Mouse (Mus musculus) stomach, embryonic 14.5 days (tissue): Measurements from ENCODE around the gene Harbi1. TPM values are rescaled to one million over a fixed set of nuclear protein-coding genes. Genes with fewer than 3 reads are reported as not detected.

ENCODE experiments used
- ATAC-seq: fragments of 200-750 bp; cut with Nextera tagmentation; 2 replicates; pipeline ENCODE4 v1.8.0; 2017; ENCODE audit warnings: low read depth, moderate TSS enrichment; ENCODE audit not compliant: insufficient number of reproducible peaks, insufficient read depth, low FRiP score
- H3K27ac ChIP-seq: fragments of 300-500 bp; sonication (generic); 2 replicates; pipeline ENCODE4 v1.5.1; 2014; ENCODE audit warnings: mild to moderate bottlenecking, low read length, moderate library complexity, mixed read lengths
- H3K27me3 ChIP-seq: fragments of 300-500 bp; sonication (generic); 2 replicates; pipeline ENCODE4 v1.6.1; 2014; ENCODE audit warnings: low read length, control low read depth, mixed read lengths; ENCODE audit not compliant: control insufficient read depth, insufficient read depth
- H3K36me3 ChIP-seq: fragments of 300-500 bp; sonication (generic); 2 replicates; pipeline ENCODE4 v1.6.1; 2014; ENCODE audit warnings: mild to moderate bottlenecking, control low read depth, low read length, moderate library complexity, mixed read lengths; ENCODE audit not compliant: control insufficient read depth, insufficient read depth
- H3K4me1 ChIP-seq: fragments of 300-500 bp; sonication (generic); 2 replicates; pipeline ENCODE4 v1.6.1; 2014; ENCODE audit warnings: low read length, control low read depth, mixed read lengths; ENCODE audit not compliant: control insufficient read depth, insufficient read depth
- H3K4me2 ChIP-seq: fragments of 300-500 bp; sonication (generic); replicated peaks from 2 replicates; pipeline ENCODE4 v1.6.1; 2014; ENCODE audit warnings: low read depth, low read length, control low read depth
- H3K4me3 ChIP-seq: fragments of 300-500 bp; sonication (generic); 2 replicates; pipeline ENCODE4 v1.5.1; 2014; ENCODE audit warnings: low read depth, low read length, control low read depth
- H3K9ac ChIP-seq: fragments of 300-500 bp; sonication (generic); replicated peaks from 2 replicates; pipeline ENCODE4 v1.6.1; 2014; ENCODE audit warnings: low read depth, mild to moderate bottlenecking, control low read depth, low read length, moderate library complexity, mixed read lengths
- H3K9me3 ChIP-seq: fragments of 300-500 bp; sonication (generic); 2 replicates; pipeline ENCODE4 v1.6.1; 2016; ENCODE audit warnings: low read depth, low read length, control low read depth; ENCODE audit not compliant: control insufficient read depth
- WGBS: fragments of 180-500 bp; shearing (Covaris S2); extraction: QIAGEN DNeasy Blood & Tissue Kit; methylation state at CpG from one replicate; pipeline ENCODE4 v1.1.7; 2014; 5-methylcytosine and 5-hydroxymethylcytosine counted together
- polyA plus RNA-seq: library from polyadenylated mRNA; unstranded; fragments of >200 nt; fragmentation: Nextera tagmentation; extraction: Ambion mirVana; gene quantifications from 2 replicates; pipeline ENCODE4 v1.2.1, GENCODE M21; 2014

Harbi1 gene
- polyA plus RNA-seq, 1 experiment from 2014 or later, result 18.2 TPM

DNA sequence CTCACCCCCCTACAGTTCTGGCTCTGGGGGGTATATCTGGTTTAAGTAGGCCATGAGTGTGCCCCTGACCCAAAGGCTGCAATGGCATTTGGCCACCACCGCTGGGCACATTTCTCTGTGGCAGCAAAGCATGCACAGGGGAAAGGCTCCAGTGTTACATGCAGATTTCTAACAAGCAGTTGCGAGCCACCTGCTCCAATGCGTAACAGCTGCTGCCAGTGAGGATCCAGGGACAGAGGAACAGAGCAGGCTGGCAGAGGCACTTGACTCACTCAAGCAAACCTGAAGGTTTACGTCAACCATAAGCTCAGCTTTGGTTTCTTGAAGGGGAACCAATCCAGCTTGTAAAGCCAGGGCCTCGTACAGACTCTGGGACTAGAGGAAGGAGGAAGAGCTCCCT is 35.8 kb upstream of the Harbi1 start:
- Histone ChIP-seq H3K9me3 (no peaks in the 10 kb centered on the region), H3K36me3 (peaks cover 45% of the 10 kb centered on the region), H3K9ac (no peak overlapping the region), H3K4me1 (no peaks in the 10 kb centered on the region), H3K4me2 (no peak overlapping the region), H3K4me3 (no peak overlapping the region), H3K27ac (no peak overlapping the region), H3K27me3 (no peaks in the 10 kb centered on the region)
- whole genome bisulfite sequencing, result 86% methylated on average over 5 of the region's 5 CpGs
- ATAC-seq, result no peak

DNA sequence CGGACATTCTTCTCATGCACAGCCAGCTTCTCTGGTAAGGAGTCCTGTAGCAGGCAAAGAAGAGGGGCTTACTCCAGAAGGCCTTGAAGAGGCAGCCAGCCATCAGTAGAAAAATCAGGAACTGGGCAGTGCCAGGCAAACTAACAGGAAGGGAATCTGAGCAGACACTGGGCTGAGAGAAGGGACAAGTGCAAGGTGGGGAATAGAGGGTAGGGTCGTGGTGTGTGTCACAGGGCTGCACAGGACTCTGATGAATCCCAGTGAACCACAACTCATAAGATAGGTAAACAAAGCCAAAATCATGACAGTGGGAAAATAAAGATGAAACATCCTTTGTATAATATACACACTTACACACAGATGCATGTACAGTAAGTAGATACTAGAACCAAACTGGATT is 34.2 kb upstream of the Harbi1 start:
- WGBS, result 70% methylated on average over 2 of the region's 2 CpGs
- Histone ChIP-seq H3K9me3 (no peaks in the 10 kb centered on the region), H3K4me2 (no peak overlapping the region), H3K4me1 (no peaks in the 10 kb centered on the region), H3K36me3 (peaks cover 34% of the 10 kb centered on the region), H3K9ac (no peak overlapping the region), H3K27me3 (no peaks in the 10 kb centered on the region), H3K27ac (no peak overlapping the region), H3K4me3 (no peak overlapping the region)
- no peak for ATAC-seq

DNA sequence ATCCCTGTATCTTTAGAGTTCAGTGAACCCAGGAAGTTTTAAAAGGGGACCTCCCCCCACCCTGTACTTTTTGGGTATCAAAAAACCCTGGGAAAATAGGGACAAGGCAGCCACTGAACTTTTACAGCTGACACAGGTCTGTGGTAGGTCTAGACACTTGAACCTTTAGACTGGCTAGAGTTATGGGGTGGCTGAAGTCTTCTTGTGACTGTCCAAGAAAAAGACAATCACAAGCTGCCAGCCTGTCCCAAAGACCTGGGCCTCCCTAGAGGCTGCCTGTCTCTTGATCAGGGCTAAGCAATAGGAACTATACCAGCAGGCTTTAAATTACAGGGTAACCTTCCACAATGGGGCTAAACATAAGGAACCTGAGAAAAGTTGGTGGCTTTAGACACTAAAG is 33.7 kb upstream of the Harbi1 start:
- H3K36me3 ChIP-seq, result peaks cover 37% of the 10 kb centered on the region
- no peak overlapping the region for H3K27ac ChIP-seq

DNA sequence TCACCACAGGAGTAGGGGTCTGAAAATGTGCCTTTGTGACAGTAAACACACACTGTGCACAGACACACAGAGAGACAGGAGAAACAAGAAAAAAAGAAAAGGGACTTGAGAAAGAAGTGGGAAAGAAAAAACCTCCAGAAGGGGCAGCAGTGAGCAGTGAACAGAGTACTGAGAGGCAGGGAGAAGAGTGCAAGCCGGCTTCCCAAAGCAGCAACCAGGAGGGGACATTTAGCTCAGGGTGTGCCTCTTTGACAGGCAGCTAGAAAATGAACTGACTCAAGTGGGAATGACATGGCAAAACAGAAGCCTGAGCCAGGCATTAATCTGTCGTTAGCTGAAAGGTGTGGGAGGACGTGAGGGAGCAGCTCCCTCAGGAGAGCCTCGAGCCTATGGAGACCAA is 27.8 kb upstream of the Harbi1 start:
- H3K9me3 ChIP-seq, result no peaks in the 10 kb centered on the region
- no peaks in the 10 kb centered on the region for H3K4me1 ChIP-seq
- ATAC-seq, result no peak
- H3K27me3 ChIP-seq, result no peaks in the 10 kb centered on the region
- H3K4me2 ChIP-seq, result no peak overlapping the region
- no peak overlapping the region for H3K9ac ChIP-seq
- no peak overlapping the region for H3K27ac ChIP-seq
- H3K36me3 ChIP-seq, result peaks cover 26% of the 10 kb centered on the region
- 47% methylated on average over 4 of the region's 4 CpGs for WGBS
- H3K4me3 ChIP-seq, result no peak overlapping the region

More for the DNA sequence above, 33.7 kb upstream of the Harbi1 start:
- ATAC-seq, result no peak
- Histone ChIP-seq H3K4me1 (no peaks in the 10 kb centered on the region), H3K9ac (no peak overlapping the region), H3K4me2 (no peak overlapping the region), H3K9me3 (no peaks in the 10 kb centered on the region), H3K4me3 (no peak overlapping the region), H3K27me3 (no peaks in the 10 kb centered on the region)

DNA sequence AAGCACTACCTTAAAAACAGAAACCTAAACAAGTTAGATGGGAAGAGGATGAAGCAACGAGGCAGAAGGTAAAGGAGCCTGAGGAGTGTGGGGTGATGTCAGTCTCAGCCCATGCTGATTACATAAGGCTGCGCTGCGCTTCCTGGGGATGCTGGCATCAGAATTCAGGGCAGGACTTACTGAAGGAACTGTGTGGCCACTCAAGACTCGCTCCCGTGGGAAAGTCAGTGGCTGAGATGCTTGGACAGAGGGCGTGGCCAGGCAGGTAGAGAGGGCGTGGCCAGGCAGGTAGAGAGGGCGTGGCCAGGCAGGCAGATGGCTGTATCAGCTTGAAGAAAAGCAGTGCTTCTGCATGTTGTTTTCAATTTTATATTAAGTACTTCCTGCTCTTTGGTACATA is 26.7 kb upstream of the Harbi1 start:
- H3K9ac ChIP-seq, result no peak overlapping the region
- H3K4me3 ChIP-seq, result no peak overlapping the region
- peaks cover 20% of the 10 kb centered on the region for H3K36me3 ChIP-seq
- no peak overlapping the region for H3K4me2 ChIP-seq
- no peak for ATAC-seq
- H3K9me3 ChIP-seq, result no peaks in the 10 kb centered on the region
- H3K27me3 ChIP-seq, result no peaks in the 10 kb centered on the region
- WGBS, result 72% methylated on average over 8 of the region's 8 CpGs
- no peak overlapping the region for H3K27ac ChIP-seq
- no peaks in the 10 kb centered on the region for H3K4me1 ChIP-seq

DNA sequence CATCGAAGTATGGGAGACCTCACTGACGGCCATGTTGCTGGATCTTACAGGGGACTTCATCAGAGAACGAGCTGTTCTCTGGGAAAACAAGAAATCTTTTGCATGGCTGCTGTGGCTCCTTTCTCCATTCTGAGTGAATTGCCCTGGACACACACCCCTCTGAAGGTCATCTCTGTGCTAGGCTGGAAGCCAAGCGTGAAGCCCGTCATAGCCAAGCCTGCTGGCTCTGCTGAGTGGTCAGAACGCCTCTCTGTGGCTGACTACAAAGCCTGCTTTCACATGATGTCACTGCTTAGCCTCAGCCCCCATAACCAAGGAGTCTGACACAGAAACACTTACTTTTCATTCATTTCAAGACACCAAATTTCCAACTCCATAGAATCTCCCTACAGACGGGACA is 21.2 kb upstream of the Harbi1 start:
- H3K9ac ChIP-seq, result no peak overlapping the region
- no peaks in the 10 kb centered on the region for H3K27me3 ChIP-seq
- no peak overlapping the region for H3K4me3 ChIP-seq
- peaks cover 18% of the 10 kb centered on the region; the same call in 1 of the 2 replicates for H3K36me3 ChIP-seq
- H3K4me2 ChIP-seq, result no peak overlapping the region
- H3K9me3 ChIP-seq, result no peaks in the 10 kb centered on the region
- no peak for ATAC-seq
- H3K4me1 ChIP-seq, result no peaks in the 10 kb centered on the region
- WGBS, result 87% methylated on average over 7 of the region's 7 CpGs
- no peak overlapping the region for H3K27ac ChIP-seq

DNA sequence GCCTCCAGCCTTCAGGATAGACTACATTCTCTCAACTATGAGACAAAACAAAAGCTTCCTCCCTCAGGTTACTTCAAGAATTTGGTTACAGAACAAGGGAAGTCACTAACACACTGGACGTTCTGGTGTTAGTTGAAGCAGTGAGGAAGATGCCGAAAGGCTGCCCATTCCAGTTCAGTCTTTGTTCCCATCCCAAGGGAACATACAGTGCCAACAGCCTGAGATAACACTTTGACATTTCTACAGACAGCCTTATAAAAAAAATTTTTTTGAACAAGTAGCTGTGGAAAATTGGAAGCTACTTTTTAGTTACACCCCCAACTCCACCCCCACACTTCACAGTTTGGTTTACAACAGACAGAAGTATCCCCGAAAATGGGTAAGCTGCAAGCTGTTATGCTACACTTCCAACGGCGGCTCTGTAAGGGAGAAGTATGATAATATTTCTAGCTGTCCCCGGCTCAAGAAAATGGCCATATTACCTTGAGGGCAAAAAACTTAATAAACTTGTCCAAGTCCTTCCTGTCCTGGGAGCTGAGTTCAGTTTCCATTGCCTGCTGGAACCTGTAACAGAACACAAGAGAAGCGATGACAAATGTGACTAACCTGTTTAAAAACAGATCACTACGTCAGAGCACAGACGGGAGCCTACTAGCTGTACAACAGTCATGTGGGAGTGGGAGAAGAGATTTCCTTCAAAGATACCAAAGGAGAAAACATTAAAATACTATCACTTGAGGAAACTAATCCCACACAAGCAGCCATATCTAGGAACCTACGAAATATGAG is 15.0 kb upstream of the Harbi1 start:
- no peaks in the 10 kb centered on the region for H3K27me3 ChIP-seq
- H3K36me3 ChIP-seq, result no peaks in the 10 kb centered on the region; the same call in 1 of the 2 replicates
- WGBS, result 88% methylated on average over 10 of the region's 10 CpGs
- ATAC-seq, result no peak
- H3K4me3 ChIP-seq, result no peak overlapping the region
- no peaks in the 10 kb centered on the region for H3K4me1 ChIP-seq
- no peaks in the 10 kb centered on the region for H3K9me3 ChIP-seq
- H3K9ac ChIP-seq, result no peak overlapping the region
- no peak overlapping the region for H3K27ac ChIP-seq
- H3K4me2 ChIP-seq, result no peak overlapping the region

DNA sequence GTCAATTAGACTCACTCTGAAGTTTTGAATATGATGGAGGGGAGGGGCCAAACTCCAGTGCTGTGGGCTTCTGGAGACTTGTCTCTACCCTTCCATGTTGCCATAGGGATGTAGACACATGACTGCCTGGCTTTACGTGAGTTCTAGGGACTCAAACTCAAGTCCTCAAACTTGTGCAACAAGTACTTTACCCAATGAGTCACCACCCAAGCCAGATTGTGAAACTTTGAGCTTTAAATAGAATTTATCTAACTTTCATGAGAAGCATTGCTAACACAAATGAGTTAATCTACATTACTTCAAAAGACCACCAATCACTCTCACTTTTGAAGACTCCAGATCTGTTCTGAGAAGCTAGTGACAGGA is 14.4 kb upstream of the Harbi1 start:
- H3K4me3 ChIP-seq, result no peak overlapping the region
- no peaks in the 10 kb centered on the region for H3K9me3 ChIP-seq
- whole genome bisulfite sequencing, result 76% methylated on average over 1 of the region's 1 CpGs
- H3K4me2 ChIP-seq, result no peak overlapping the region
- no peaks in the 10 kb centered on the region for H3K4me1 ChIP-seq
- no peaks in the 10 kb centered on the region; the same call in 1 of the 2 replicates for H3K36me3 ChIP-seq
- ATAC-seq, result no peak
- no peak overlapping the region for H3K27ac ChIP-seq
- H3K27me3 ChIP-seq, result no peaks in the 10 kb centered on the region
- H3K9ac ChIP-seq, result no peak overlapping the region

DNA sequence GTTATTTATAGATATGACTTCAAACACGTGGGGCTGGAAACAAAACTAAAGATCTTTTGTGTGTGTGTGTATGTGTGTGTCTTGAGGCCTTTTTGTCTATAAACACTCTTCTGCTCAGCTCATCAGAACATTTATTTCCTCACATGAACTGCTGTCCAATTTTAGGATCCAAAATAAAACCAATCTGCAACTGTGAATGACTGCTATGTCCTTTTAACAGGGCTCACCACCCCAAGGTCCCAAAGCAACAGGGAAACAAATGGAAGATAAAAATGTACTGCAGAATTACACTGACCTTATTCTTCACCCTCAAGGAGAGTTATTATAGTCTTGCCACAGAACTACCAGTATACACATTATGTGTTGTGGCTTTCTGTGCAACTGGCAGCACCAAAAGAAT is 11.4 kb upstream of the Harbi1 start:
- H3K9ac ChIP-seq, result no peak overlapping the region
- no peak for ATAC-seq
- no peak overlapping the region for H3K27ac ChIP-seq
- H3K9me3 ChIP-seq, result no peaks in the 10 kb centered on the region
- WGBS, result 77% methylated on average over 1 of the region's 1 CpGs
- no peak overlapping the region for H3K4me2 ChIP-seq
- H3K4me1 ChIP-seq, result no peaks in the 10 kb centered on the region
- H3K36me3 ChIP-seq, result no peaks in the 10 kb centered on the region; the same call in 1 of the 2 replicates
- H3K27me3 ChIP-seq, result no peaks in the 10 kb centered on the region
- H3K4me3 ChIP-seq, result no peak overlapping the region
